Mouse (Mus musculus): ENCODE measurements at regions not wholly inside any gene's neighbourhood (a gene's known extent, or its start where the extent isn't known, plus 50 kb on each side); places are given as distances from the start of the nearest gene placed in this dataset.
"Not testable (repeated sequence)": the region's sequence is repeated elsewhere in the genome, so short reads cannot be mapped to it uniquely, and the experiment has no call there.

- no peak for DNase-seq (ENCODE audit: low read depth, low spot score)
Measured at GRCm38 (mm10) chr2:179095981-179096380, 346.2 kb upstream of the Cdh4 start.

GRCm38 (mm10) chr2:179096861-179097260, 345.4 kb upstream of the Cdh4 start:
- DNase-seq (ENCODE audit: low read depth, low spot score), result no peak

GRCm38 (mm10) chr2:179099783-179100182, 342.4 kb upstream of the Cdh4 start:
- no peak for DNase-seq (ENCODE audit: low read depth, low spot score)

- DNase-seq (ENCODE audit: low read depth, low spot score), result no peak
Measured at GRCm38 (mm10) chr2:179103114-179103513, 339.1 kb upstream of the Cdh4 start.

GRCm38 (mm10) chr2:179112951-179113350, 329.3 kb upstream of the Cdh4 start:
- no peak for DNase-seq (ENCODE audit: low read depth, low spot score)

GRCm38 (mm10) chr2:179128018-179128417, 314.2 kb upstream of the Cdh4 start:
- no peak for DNase-seq (ENCODE audit: low read depth, low spot score)

GRCm38 (mm10) chr2:179128432-179128831, 313.8 kb upstream of the Cdh4 start:
- DNase-seq (ENCODE audit: low read depth, low spot score), result no peak

GRCm38 (mm10) chr2:179131004-179131403, 311.2 kb upstream of the Cdh4 start:
- DNase-seq (ENCODE audit: low read depth, low spot score), result peak; percentile 71

- DNase-seq (ENCODE audit: low read depth, low spot score), result peak; percentile 13
Measured at GRCm38 (mm10) chr2:179142313-179142712, 299.9 kb upstream of the Cdh4 start.

GRCm38 (mm10) chr2:179145726-179146125, 296.5 kb upstream of the Cdh4 start:
- DNase-seq (ENCODE audit: low read depth, low spot score), result no peak

- DNase-seq (ENCODE audit: low read depth, low spot score), result no peak
Measured at GRCm38 (mm10) chr2:179146274-179146673, 296.0 kb upstream of the Cdh4 start.

- no peak for DNase-seq (ENCODE audit: low read depth, low spot score)
Measured at GRCm38 (mm10) chr2:179148194-179148593, 294.0 kb upstream of the Cdh4 start.

GRCm38 (mm10) chr2:179148667-179149066, 293.6 kb upstream of the Cdh4 start:
- DNase-seq (ENCODE audit: low read depth, low spot score), result no peak

GRCm38 (mm10) chr2:179158881-179159280, 283.4 kb upstream of the Cdh4 start:
- DNase-seq (ENCODE audit: low read depth, low spot score), result no peak

- DNase-seq (ENCODE audit: low read depth, low spot score), result no peak
Measured at GRCm38 (mm10) chr2:179163116-179163515, 279.1 kb upstream of the Cdh4 start.

- DNase-seq (ENCODE audit: low read depth, low spot score), result no peak
Measured at GRCm38 (mm10) chr2:179170157-179170556, 272.1 kb upstream of the Cdh4 start.

- DNase-seq (ENCODE audit: low read depth, low spot score), result no peak
Measured at GRCm38 (mm10) chr2:179170608-179171007, 271.6 kb upstream of the Cdh4 start.

- not testable (repeated sequence) for DNase-seq (ENCODE audit: low read depth, low spot score)
Measured at GRCm38 (mm10) chr2:179176835-179177530, 265.2 kb upstream of the Cdh4 start.

- DNase-seq (ENCODE audit: low read depth, low spot score), result no peak
Measured at GRCm38 (mm10) chr2:179181366-179181765, 260.9 kb upstream of the Cdh4 start.

GRCm38 (mm10) chr2:179182123-179182522, 260.1 kb upstream of the Cdh4 start:
- DNase-seq (ENCODE audit: low read depth, low spot score), result no peak

GRCm38 (mm10) chr2:179192906-179193496, 249.2 kb upstream of the Cdh4 start:
- no peak for DNase-seq (ENCODE audit: low read depth, low spot score)

- peak; percentile 83 for DNase-seq (ENCODE audit: low read depth, low spot score)
Measured at GRCm38 (mm10) chr2:179193507-179194160, 248.6 kb upstream of the Cdh4 start.

GRCm38 (mm10) chr2:179197471-179197870, 244.8 kb upstream of the Cdh4 start:
- DNase-seq (ENCODE audit: low read depth, low spot score), result no peak

All from brain, adult 2 months (tissue).